Mouse (Mus musculus) large intestine, adult 2 months (tissue): ENCODE data around the gene Hectd4. TPM values are rescaled to one million over a fixed set of nuclear protein-coding genes. Genes with fewer than 3 reads are reported as not detected.
"Not testable (repeated sequence)": the region's sequence is repeated elsewhere in the genome, so short reads cannot be mapped to it uniquely, and the experiment has no call there.

ENCODE experiments used
- DNase-seq: peaks from one replicate; pipeline ENCODE4 v3.0.0-alpha.2; 2012; ENCODE audit warnings: low read depth, low spot score
- WGBS: fragments of 180-500 bp; shearing (Covaris S2); methylation state at CpG from one replicate; pipeline ENCODE4 v1.1.7; 2018; 5-methylcytosine and 5-hydroxymethylcytosine counted together
- polyA plus RNA-seq: library from polyadenylated mRNA; depleted of rRNA; stranded (reverse); fragments of >200 nt; gene quantifications from 2 replicates; pipeline ENCODE4 v1.2.3, GENCODE M21; 2012

Hectd4 gene
- polyA plus RNA-seq, 1 experiment = 9.5 TPM

DNA sequence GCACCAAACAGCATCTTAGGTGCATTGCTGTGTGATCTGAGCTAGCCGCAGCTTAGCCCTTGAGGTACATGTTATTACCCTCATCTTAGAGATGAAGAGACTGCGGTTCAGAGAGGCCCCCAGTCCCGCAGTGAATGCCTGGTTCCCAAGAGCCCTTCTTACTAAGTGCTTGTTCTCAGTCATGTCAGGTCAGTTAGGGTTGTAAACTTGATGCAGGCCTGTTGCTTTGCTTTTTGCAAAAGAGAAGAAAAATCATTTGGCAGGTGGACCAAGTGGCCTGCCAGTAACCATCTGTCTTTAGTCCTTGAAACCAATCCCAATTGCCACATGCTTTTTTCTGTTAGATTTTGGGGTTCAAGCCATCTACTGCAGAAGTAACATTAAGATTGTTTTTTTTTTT is 41.8 kb downstream of the Hectd4 start:
- WGBS = 86% methylated on average over 3 of the region's 3 CpGs
- no peak for DNase-seq

DNA sequence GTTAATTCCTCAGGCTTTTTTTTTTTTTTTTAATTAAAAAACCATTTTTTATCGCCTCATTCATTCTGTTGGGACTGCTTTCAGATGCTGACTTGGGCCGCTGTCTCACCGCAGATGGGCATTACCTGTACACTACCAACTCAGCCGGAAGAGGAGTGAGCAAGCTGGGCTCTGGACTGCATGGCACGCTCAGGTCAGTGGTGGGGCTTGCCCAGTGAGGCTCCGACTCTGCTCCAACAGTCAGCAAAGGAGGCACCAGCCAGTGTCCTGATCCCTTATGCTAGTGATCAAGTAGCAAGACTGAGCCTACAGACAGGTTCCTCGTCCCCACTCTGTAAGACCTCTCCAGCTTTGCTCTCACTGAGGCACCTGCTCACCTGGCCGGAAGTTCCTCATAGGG is 42.4 kb downstream of the Hectd4 start:
- DNase-seq = no peak
- WGBS = 95% methylated on average over 8 of the region's 8 CpGs

DNA sequence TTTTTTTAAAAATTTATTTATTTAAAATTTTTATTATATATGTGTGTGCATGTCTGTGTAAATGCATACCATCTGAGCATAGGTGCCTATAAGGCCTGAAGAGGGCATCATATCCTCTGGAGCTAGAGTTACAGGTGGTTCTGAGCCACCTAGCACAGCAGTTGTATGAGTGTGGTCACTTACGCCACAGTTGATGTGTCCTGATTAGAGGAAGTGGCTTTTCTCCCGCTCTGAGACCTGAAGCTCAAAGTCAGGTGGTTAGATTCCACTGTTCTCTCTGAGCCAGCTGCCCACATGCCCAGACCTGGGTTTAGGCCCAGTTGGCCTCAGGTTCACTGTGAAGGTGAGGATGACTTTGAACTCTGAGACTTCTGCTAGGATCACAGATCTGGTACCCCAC is 44.6 kb downstream of the Hectd4 start:
- 88% methylated on average over 2 of the region's 2 CpGs for WGBS

DNA sequence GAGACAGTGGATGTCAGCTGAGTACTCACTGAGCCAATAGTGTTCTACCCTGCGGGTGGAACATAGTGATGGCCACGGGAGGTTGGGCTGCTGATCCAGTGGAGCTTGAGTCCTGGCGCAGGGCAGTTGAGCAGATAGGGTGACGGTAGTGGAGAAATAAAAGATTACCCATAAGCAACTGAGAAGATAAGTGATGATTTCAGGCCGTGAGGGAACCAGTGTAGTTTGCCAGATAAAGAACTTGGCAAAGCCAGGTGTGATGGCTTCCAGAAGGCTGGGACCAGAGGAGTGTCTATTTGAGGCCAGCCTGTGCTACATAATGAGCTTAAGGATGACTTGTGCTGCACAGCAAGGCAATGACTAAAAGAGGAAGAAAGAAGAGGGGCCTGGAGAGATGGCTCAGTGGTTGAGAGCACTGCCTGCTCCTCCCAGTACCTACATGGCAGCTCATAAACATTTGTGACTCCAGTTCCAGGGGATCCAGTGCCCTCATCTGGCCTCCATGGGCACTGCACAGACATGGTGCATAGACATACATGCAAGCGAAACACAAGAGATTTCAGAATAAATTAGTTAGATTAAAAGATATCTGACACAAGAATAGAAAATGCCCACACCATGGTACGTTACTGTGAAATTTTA is 46.8 kb downstream of the Hectd4 start:
- DNase-seq = peak; percentile 21
- 83% methylated on average over 7 of the region's 7 CpGs for WGBS

More for the DNA sequence above, 44.6 kb downstream of the Hectd4 start:
- no peak for DNase-seq

DNA sequence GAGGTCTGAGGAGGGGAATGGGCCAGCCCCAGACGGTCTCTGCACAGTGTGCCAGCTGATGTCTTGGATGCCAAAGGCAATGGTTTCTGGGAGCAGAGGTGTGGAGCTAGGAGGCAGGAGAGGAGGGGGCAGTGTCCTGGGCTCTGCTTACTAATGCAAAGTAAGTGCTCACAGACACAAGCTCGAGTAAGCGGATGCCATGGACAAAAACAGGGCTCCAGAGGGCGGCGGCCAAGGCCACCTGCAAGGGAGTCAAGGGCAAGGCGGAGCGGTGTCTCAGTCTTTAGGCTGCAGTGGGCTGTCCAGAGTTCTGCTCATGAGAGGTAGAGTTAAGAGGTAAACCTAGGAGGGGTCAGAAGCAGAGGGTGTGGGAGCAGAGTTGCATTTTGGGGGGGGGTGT is 51.0 kb downstream of the Hectd4 start:
- 89% methylated on average over 7 of the region's 7 CpGs for WGBS

DNA sequence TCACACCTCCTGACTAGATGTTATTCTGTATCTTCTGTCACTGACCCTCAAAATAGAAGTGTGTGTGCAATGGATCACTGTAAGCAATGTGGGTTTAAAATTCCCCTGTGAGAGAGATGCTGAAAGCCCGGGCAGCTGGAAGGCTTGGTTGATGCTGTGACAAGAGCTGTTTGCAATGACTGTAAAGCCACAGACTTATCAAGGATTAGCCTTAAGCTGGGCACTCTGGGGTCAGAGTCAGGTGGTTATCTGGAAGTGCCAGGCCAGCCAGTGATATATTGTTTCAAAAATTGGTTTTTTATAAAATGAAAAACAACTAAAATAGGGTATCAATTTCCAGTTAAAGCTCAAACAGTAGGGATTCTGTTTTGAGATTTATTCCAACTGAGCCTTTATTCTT is 56.8 kb downstream of the Hectd4 start:
- DNase-seq = no peak

More for the DNA sequence above, 51.0 kb downstream of the Hectd4 start:
- no peak for DNase-seq

DNA sequence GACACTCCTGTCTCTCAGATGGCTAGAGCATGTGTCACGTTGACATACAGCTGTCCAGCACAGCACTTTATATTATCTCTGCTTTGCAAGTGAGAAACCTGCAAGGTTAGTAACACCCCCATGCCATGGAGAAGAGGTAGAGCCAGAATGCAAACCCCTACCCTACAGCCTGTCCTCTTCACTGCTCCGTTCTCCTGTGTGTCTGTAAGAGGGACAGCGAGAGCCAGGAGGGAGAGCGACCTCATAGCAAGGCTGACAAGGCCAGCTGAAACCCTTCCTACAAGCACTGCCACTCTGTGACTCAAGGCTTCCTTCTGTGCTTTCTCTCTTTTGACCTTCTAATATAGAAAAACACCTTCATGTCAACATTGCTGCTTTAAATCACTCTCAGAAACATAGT is 60.4 kb downstream of the Hectd4 start:
- no peak for DNase-seq
- 98% methylated on average over 4 of the region's 4 CpGs for WGBS

More for the DNA sequence above, 56.8 kb downstream of the Hectd4 start:
- 82% methylated on average over 1 of the region's 1 CpGs for WGBS

DNA sequence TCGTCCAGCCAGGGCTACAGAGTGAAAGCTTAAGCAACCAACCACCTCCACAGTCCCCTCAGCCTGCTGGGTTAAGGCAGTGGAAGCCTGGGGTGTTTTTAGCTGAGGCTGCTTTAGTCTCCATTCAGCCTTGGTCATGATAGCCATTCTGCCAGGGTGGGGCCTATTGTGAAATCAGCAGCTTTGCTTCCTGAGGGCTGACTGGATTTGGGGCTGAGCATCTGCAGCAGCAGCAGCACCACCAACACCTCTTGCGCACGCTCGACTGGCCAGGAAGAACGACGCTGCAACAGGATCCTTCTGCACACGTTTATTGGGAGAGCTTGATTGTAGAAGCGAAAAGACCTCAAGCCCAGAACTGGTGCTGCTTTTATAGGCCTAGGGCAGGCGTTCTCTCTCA is 63.0 kb downstream of the Hectd4 start:
- WGBS = 92% methylated on average over 9 of the region's 9 CpGs
- DNase-seq = no peak

DNA sequence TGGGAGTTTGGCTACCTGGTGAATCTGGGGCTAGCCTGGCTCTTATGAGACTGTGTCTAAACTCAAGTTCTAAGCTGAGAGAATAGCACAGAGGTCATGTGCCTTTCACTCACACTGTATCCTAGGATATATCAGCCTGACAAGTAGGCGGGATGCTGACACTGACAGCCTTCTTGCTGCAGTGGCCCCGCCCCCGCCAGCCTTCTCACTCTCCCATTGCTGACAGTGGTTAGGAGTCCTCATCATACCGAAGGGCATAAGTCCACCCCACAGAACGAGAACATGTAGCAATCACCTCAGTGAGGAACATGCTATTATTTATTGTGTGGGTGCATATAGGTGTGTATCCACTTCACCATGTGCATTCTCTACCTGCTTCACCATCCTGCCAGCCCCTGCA is 64.8 kb downstream of the Hectd4 start:
- no peak for DNase-seq
- WGBS = 87% methylated on average over 5 of the region's 5 CpGs

DNA sequence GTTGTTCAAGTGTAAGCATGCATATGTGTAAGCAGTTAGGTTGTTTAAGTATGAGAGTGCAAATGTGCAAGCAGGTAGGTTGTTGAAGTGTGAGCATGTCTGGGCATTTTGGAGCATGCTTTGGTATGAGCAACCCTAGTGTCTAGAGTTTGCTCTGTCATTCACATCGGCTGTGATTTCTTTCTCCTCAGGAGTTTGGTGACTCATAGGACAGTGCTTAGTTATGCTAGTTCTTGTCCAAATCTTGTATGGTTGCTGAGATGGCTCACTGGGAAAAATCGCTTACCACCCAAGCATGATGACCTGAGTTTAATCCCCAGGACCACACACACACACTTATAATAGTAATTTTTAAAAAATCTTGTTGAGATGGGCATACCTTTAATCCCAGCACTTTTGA is 67.2 kb downstream of the Hectd4 start:
- 91% methylated on average over 2 of the region's 2 CpGs for WGBS
- no peak for DNase-seq

DNA sequence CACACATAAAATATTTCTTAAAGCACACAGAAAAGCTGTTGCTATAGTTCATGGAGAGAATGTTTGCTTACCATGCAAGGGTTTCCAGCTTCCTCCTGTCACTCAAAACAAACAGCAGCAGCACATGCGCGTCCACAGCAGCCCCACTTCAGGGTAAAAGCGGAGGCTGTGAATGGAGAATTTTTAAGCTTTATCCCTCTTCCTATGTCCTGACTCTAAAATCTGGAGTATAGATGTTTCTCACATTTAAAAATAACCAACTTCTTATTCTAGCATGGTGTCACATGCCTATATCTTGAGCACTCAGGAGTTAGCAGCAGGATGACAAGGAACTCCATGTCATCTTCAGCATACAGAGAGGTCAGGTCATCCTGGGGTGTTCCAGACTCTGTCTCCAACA is 70.3 kb downstream of the Hectd4 start:
- 91% methylated on average over 3 of the region's 3 CpGs for WGBS
- no peak for DNase-seq

DNA sequence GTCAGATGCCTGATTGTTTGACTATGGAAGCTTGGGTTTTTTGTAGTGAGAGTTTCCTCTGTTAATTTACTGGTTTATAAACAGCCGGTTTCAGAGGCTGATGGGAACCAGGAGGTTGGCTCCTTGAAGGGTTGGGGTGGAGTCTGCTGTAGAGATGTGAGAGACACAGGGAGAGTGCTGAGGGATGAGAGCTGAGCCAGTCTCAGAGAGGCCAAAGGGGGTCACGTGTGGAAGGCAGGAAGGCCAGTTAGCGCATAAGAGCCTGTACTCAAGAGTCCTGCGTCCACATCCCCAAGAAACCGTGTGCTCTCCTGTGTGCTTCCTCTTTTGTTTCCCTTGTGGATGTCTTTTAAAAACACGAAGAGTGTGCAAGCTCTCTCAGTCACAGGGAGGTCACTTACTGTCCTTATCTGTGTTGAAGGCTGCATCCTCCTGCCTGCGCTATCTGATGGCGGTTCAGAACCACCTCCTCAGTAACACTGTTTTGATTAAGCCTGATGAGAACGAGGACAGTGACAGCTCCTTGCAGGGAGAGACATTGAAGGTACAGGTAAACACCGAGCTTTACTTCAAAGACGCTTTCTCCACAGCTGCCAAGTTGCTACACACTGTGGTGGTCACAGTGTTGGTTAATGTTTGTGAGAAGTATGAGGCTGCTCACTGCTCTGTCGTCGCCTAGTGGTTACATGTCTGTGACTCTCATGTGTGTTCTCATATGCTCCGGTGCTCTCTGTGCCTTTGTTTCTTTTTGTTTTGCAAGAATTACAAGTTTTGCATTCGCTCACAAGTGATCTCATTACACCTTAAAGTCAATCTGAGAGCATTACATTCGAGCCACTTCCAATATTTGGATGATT is 72.5 kb downstream of the Hectd4 start:
- 70% methylated on average over 16 of the region's 16 CpGs for WGBS
- no peak for DNase-seq

DNA sequence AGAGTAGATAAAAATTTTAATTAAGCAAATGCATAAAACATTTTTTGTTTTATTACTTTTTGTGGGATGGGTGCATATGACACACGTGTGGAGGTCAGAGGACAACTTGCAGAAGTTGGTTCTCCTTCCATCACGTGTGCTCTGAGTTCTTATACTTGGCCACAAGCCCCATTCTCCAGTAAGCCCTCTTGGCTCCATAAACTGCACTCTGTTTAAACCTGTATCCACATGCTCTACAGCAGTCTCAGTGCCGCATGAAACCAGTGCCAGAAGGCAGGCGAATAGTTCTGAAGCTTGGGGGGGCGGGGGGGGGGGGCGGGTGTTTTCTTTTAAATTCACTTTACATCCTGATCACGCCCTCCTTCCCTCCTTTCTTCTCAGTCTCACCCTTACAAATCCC is 85.0 kb downstream of the Hectd4 start:
- 85% methylated on average over 7 of the region's 7 CpGs for WGBS
- DNase-seq = no peak

DNA sequence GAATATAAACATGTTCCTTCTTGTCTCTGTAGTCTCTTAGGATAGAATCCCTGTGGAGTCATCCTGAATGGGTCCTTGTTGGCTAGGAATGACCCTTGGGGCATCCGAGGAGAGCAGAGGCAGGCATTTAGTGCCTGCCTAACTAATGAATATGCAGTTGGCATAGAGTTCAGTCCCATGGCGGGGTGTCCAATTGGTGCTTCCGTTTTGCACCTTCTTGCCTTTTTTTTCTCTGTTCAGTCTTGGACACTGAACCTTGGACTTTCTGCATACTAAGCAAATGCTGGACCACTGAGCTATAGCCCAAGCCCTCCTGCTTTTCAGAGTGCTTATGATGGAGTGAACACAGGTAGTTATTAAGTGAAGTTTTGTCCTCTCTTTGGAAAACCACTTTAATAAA is 87.6 kb downstream of the Hectd4 start:
- DNase-seq = no peak
- 82% methylated on average over 3 of the region's 3 CpGs for WGBS

DNA sequence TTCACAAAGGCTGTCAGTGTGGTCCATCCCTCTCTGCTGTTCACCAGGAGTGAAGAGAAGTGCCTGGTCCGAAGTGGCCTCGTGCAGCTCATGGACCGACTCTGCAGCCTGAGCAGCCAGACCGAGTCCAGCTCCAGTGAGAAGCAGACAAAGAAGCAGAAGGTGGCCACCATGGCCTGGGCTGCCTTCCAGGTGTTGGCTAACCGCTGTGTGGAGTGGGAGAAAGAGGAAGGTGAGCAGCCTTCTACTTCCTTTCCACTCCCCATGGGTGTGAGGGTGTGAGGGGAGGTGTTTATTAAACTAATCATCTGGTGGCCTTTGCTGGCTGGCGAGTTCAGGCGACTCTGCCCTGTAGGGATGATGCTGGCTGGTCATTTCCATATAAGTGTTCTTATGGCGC is 91.6 kb downstream of the Hectd4 start:
- no peak for DNase-seq
- 92% methylated on average over 8 of the region's 8 CpGs for WGBS

DNA sequence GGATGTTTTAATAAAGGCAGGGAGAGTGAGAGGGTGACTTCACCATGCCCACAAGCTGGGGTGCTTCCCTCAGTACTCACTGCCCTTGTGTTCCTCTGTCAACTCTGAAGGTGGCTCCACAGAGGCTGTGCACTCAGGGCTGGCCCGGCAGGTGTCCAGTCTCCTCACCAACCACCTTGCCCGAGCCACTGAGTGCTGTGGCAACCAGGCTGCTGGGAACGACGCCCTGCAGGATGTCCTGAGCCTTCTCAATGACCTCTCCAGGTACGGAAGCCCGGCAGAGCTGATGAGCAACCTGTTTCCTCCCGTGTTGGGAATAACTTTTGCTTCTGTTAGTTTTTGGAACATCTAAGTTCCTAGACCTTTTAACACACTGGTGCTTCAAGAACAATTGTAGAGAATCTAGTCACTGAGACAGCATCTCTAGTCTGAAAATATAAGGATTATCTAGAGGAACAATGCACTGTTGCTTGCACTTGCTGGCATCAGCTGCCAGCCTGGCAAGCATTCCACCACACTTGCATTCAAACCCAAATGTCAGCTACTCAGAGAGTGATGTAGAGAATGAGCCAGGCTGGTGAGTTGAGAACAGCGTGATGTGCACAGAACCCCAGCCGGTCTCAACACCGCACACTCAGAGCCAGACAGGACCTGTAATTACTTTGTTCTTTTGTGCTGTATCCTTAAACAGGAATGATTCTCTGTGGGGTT is 93.9 kb downstream of the Hectd4 start:
- DNase-seq = no peak
- WGBS = 88% methylated on average over 10 of the region's 10 CpGs

DNA sequence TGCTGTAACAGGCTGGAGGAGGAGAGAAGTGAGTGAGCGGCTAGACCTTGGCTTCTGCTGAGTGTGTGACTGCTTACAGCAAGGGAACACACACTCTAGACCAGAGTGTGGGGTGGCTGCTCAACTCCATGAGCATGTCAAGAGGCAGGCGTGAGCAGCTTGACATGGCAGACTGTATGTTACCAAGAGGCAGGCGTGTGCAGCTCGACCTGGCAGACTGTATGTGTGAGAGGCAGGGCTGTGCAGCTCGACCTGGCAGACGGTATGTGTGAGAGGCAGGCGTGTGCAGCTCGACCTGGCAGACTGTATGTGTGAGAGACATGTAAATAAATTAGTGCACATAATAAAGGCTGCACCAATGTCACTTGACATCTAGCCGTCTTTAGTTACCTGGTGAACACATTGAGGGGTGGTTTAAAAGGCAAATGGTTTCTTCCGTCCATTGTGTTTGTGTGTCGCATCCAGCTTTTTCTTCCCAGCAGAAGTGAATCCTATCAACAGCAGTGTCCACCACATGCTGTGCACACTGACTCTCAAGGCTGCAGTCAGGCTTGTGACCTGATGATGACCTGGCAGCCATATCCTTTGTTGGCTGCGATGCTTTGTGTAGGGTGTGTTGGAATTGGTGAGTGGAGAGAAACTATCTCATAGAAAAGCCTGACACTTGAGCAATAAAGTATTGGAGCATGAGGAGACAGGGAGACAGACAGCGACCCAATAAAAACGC is 106.2 kb downstream of the Hectd4 start:
- 94% methylated on average over 14 of the region's 14 CpGs for WGBS
- DNase-seq = no peak

DNA sequence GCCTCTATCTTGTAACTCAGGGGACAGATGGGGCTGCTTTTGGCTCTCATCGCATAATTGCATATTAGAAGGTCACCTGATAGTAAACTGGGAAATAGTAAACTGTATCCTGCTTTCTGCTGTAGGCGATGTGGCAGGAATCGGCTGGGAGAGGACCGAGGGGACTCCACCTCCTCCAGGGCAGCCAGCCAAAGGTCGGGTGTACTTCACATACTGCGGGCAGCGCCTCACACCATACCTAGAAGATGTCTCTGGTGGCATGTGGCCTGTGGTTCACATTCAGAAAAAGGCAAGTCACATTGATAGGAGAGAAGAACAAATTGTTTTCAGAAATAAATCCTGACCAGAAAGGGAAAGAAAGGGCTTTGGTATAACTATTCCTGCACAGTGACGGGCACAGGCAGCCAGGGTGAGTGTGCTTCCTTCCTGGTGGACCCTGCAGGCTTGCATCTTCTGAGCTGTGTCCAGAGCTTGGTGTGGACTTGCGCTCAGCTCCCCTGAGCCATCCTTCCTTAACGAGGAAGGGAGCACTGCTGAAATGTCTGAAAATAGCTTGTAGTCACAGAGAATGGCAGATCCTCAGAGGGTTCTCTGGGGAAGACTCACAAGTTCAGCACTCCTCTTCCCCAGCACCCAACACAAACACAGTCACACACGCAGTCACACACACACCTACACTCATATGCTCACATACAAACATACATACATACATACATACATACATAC is 109.5 kb downstream of the Hectd4 start:
- no peak for DNase-seq
- 64% methylated on average over 11 of the region's 11 CpGs for WGBS

DNA sequence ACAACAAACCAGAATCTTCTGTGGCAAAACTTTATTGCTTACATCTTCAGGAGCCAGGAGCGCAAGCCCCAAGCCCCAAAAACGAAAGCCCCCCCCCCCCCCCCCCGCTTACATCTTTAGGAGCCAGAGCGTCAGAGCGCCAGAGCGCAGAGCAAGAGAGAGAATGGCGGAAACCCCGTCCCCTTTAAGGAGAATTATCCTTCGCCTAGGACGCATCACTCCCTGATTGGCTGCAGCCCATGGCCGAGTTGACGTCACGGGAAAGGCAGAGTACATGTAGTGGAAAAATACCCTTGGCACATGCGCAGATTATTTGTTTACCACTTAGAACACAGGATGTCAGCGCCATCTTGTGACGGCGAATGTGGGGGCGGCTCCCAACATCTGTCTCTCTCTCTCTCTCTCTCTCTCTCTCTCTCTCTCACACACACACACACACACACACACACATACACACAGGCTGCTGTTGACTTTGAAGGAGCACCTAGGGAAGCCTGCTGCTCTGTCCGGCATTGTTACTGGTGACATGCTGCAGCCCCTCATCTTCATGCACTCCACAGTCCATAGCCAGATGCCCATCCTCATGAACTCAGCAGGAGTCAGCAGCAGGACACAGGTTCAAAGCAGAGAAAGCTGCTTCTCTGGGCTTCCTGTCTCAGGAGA is 110.3 kb downstream of the Hectd4 start:
- not testable (repeated sequence) for DNase-seq
- WGBS = 72% methylated on average over 15 of the region's 19 CpGs
